Mouse (Mus musculus) liver, postnatal 0 days (tissue): Measurements from ENCODE around the gene Pnpo. TPM values are rescaled to one million over a fixed set of nuclear protein-coding genes. Genes with fewer than 3 reads are reported as not detected.

Source experiments
- ATAC-seq: fragments of 200-750 bp; cut with Nextera tagmentation; 2 replicates; pipeline ENCODE4 v1.8.0; 2017; ENCODE audit warnings: mild to moderate bottlenecking, moderate library complexity
- DNase-seq: peaks from one replicate; pipeline ENCODE4 v3.0.0-alpha.2; 2016
- H3K27ac ChIP-seq: fragments of 300-500 bp; sonication (generic); 2 replicates; pipeline ENCODE4 v1.5.1; 2014; ENCODE audit warnings: antibody characterized with exemption, moderate library complexity, mild to moderate bottlenecking, low read depth
- H3K27me3 ChIP-seq: fragments of 300-500 bp; sonication (generic); 2 replicates; pipeline ENCODE4 v1.6.1; 2014; ENCODE audit warnings: low read length, control low read depth, mixed read lengths; ENCODE audit not compliant: insufficient read depth
- H3K36me3 ChIP-seq: fragments of 300-500 bp; sonication (generic); replicated peaks from 2 replicates; pipeline ENCODE4 v1.6.1; 2014; ENCODE audit warnings: mild to moderate bottlenecking, control low read depth, low read length, moderate library complexity, mixed read lengths; ENCODE audit not compliant: insufficient read depth
- H3K4me1 ChIP-seq: fragments of 300-500 bp; sonication (generic); 2 replicates; pipeline ENCODE4 v1.6.1; 2014; ENCODE audit warnings: antibody characterized with exemption, mild to moderate bottlenecking, control low read depth; ENCODE audit not compliant: insufficient read depth
- H3K4me2 ChIP-seq: fragments of 300-500 bp; sonication (generic); 2 replicates; pipeline ENCODE4 v1.6.1; 2014; ENCODE audit warnings: low read depth, mild to moderate bottlenecking, low read length, moderate library complexity, mixed read lengths
- H3K4me3 ChIP-seq: fragments of 300-500 bp; sonication (generic); 2 replicates; pipeline ENCODE4 v1.5.1; 2014; ENCODE audit warnings: low read depth, low read length
- H3K9ac ChIP-seq: fragments of 300-500 bp; sonication (generic); replicated peaks from 2 replicates; pipeline ENCODE4 v1.6.1; 2014; ENCODE audit warnings: mild to moderate bottlenecking, moderate library complexity
- H3K9me3 ChIP-seq: fragments of 300-500 bp; sonication (generic); 2 replicates; pipeline ENCODE4 v1.6.1; 2016; ENCODE audit warnings: mild to moderate bottlenecking, control low read depth, low read length, mixed read lengths
- CTCF ChIP-seq: sonication (generic); IDR thresholded peaks from 2 replicates; pipeline ENCODE4 v1.5.1; 2016; ENCODE audit warnings: antibody characterized with exemption, low read depth
- EP300 ChIP-seq: IDR thresholded peaks from 2 replicates; pipeline ENCODE4 v1.6.1; 2016; ENCODE audit warnings: antibody characterized with exemption, low read depth, mild to moderate bottlenecking
- WGBS: fragments of 180-500 bp; shearing (Covaris S2); extraction: QIAGEN DNeasy Blood & Tissue Kit; methylation state at CpG from one replicate; pipeline ENCODE4 v1.1.7; 2014; ENCODE audit not compliant: insufficient replicate concordance; 5-methylcytosine and 5-hydroxymethylcytosine counted together
- polyA plus RNA-seq: library from polyadenylated mRNA; unstranded; fragments of >200 nt; fragmentation: Nextera tagmentation; extraction: Ambion mirVana; gene quantifications from 2 replicates; pipeline ENCODE4 v1.2.1, GENCODE M21; 2015

The Pnpo gene
- polyA plus RNA-seq, 1 experiment from 2014 or later = 273 TPM

GRCm38 (mm10) chr11:96973426-96973964 lies 29.7 kb upstream of the Pnpo start:
- H3K4me3 ChIP-seq = no peak overlapping the region
- ATAC-seq = no peak
- 90% methylated on average over 5 of the region's 5 CpGs for WGBS

GRCm38 (mm10) chr11:96972906-96973305 lies 29.1 kb upstream of the Pnpo start:
- ATAC-seq (no peak), DNase-seq (no peak)
- H3K9me3 ChIP-seq = no peaks in the 10 kb centered on the region
- no peaks in the 10 kb centered on the region for H3K27me3 ChIP-seq
- 86% methylated on average over 5 of the region's 5 CpGs for WGBS
- no peaks in the 10 kb centered on the region for H3K36me3 ChIP-seq
- no peak overlapping the region for H3K4me3 ChIP-seq
- H3K4me1 ChIP-seq = peaks cover 48% of the 10 kb centered on the region
- no peak overlapping the region for H3K9ac ChIP-seq
- no peak overlapping the region for H3K4me2 ChIP-seq
- no peak overlapping the region for H3K27ac ChIP-seq
- TF ChIP-seq EP300 (no peak), CTCF (no peak)

More at GRCm38 (mm10) chr11:96973426-96973964, 29.7 kb upstream of the Pnpo start:
- Histone ChIP-seq H3K27me3 (no peaks in the 10 kb centered on the region), H3K4me2 (no peak overlapping the region), H3K36me3 (no peaks in the 10 kb centered on the region), H3K4me1 (peaks cover 44% of the 10 kb centered on the region), H3K27ac (peak overlapping the region; percentile 58; the same call in 1 of the 2 replicates), H3K9ac (0 out of 2 replicates have a peak overlapping the region, but pooled peaks have one; percentile 3), H3K9me3 (no peaks in the 10 kb centered on the region)
- TF ChIP-seq EP300 (no peak), CTCF (no peak)
- no peak for DNase-seq

GRCm38 (mm10) chr11:96970341-96970740 lies 26.6 kb upstream of the Pnpo start:
- no peak overlapping the region for H3K9ac ChIP-seq
- no peak for TF ChIP-seq CTCF
- no peak for TF ChIP-seq EP300
- WGBS = 58% methylated on average over 3 of the region's 3 CpGs
- H3K36me3 ChIP-seq = no peaks in the 10 kb centered on the region
- no peak for ATAC-seq
- H3K9me3 ChIP-seq = no peaks in the 10 kb centered on the region
- no peak for DNase-seq
- H3K27ac ChIP-seq = peak overlapping the region; percentile 87
- no peaks in the 10 kb centered on the region for H3K27me3 ChIP-seq
- no peak overlapping the region for H3K4me2 ChIP-seq
- peaks cover 46% of the 10 kb centered on the region for H3K4me1 ChIP-seq
- H3K4me3 ChIP-seq = no peak overlapping the region

- no peak overlapping the region for H3K4me3 ChIP-seq
- H3K36me3 ChIP-seq = no peaks in the 10 kb centered on the region; the same call in 1 of the 2 replicates
- peak overlapping the region; percentile 87 for H3K27ac ChIP-seq
- TF ChIP-seq EP300 = no peak
- TF ChIP-seq CTCF = no peak
- H3K9ac ChIP-seq = no peak overlapping the region
- WGBS = 50% methylated on average over 1 of the region's 1 CpGs
- no peaks in the 10 kb centered on the region for H3K27me3 ChIP-seq
- no peaks in the 10 kb centered on the region for H3K9me3 ChIP-seq
- peak overlapping the region; percentile 64; the same call in 1 of the 2 replicates for H3K4me2 ChIP-seq
- no peak for DNase-seq
- no peak for ATAC-seq
- H3K4me1 ChIP-seq = peaks cover 41% of the 10 kb centered on the region
Measured at GRCm38 (mm10) chr11:96969746-96970145, 26.0 kb upstream of the Pnpo start.

GRCm38 (mm10) chr11:96969280-96969722 lies 25.5 kb upstream of the Pnpo start:
- 53% methylated on average over 5 of the region's 5 CpGs for WGBS
- ATAC-seq = no peak
- H3K4me3 ChIP-seq = no peak overlapping the region

GRCm38 (mm10) chr11:96968476-96968875 lies 24.7 kb upstream of the Pnpo start:
- ATAC-seq = no peak
- no peak for DNase-seq
- Histone ChIP-seq H3K9me3 (no peaks in the 10 kb centered on the region), H3K9ac (peak overlapping the region; percentile 14), H3K27ac (peak overlapping the region; percentile 87), H3K4me2 (peak overlapping the region; percentile 64), H3K4me1 (peaks cover 39% of the 10 kb centered on the region), H3K36me3 (peaks cover 11% of the 10 kb centered on the region; the same call in 1 of the 2 replicates), H3K27me3 (no peaks in the 10 kb centered on the region), H3K4me3 (0 out of 2 replicates have a peak overlapping the region, but pooled peaks have one; percentile 6)
- TF ChIP-seq EP300 = no peak
- no peak for TF ChIP-seq CTCF
- 48% methylated on average over 6 of the region's 6 CpGs for WGBS

More at GRCm38 (mm10) chr11:96969280-96969722, 25.5 kb upstream of the Pnpo start:
- Histone ChIP-seq H3K9me3 (no peaks in the 10 kb centered on the region), H3K9ac (0 out of 2 replicates have a peak overlapping the region, but pooled peaks have one; percentile 38), H3K4me1 (peaks cover 40% of the 10 kb centered on the region), H3K27ac (peak overlapping the region; percentile 87), H3K36me3 (peaks cover 4% of the 10 kb centered on the region; the same call in 1 of the 2 replicates), H3K27me3 (no peaks in the 10 kb centered on the region), H3K4me2 (peak overlapping the region; percentile 64)
- TF ChIP-seq EP300 (no peak), CTCF (no peak)
- no peak for DNase-seq
